Mouse (Mus musculus): ENCODE results near the gene Zmym2. TPM values are rescaled to one million over a fixed set of nuclear protein-coding genes. Genes with fewer than 3 reads are reported as not detected.

Gene Zmym2
- polyA plus RNA-seq, 1 experiment from 2014 or later: 36.6 TPM

GRCm38 (mm10) chr14:56939903-56940302, 53.5 kb downstream of the Zmym2 start:
- no peak for DNase-seq (ENCODE audit: low spot score)
- Histone ChIP-seq H3K9me3 (ENCODE audit: control insufficient read depth, low read length) (no peaks in the 10 kb centered on the region), H3K4me3 (ENCODE audit: low read depth, low read length) (no peak overlapping the region), H3K9ac (ENCODE audit: low read depth, low read length) (no peak overlapping the region), H3K4me2 (ENCODE audit: low read depth, low read length) (no peak overlapping the region), H3K27me3 (replicated peaks; ENCODE audit: control insufficient read depth, insufficient read depth, low read length) (no peaks in the 10 kb centered on the region), H3K4me1 (ENCODE audit: control insufficient read depth, insufficient read depth, low read length) (no peaks in the 10 kb centered on the region), H3K36me3 (ENCODE audit: control insufficient read depth, insufficient read depth, low read length) (peaks cover 77% of the 10 kb centered on the region), H3K27ac (replicated peaks; ENCODE audit: low read depth, low read length) (no peak overlapping the region)
- ATAC-seq (ENCODE audit: low read depth): no peak
- 93% methylated on average over 1 of the region's 1 CpGs for WGBS

DNA sequence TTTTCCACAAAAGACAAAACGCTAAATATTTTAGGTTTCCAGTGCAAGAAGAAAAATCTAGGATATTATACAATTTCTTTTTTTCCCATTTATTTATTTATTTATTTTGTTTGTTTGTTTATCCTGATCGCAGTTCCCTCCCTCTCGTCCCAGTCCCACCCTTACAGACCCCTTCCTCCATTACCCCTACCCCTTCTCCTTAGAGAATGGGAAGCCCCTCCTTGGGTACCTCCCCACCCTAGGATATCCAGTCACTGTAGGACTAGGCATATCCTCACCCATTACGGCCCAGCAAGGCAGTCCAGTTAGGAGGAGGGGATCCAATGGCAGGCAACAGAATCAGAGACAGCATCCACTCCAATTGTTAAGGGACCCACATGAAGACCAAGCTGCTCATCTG, 66.5 kb downstream of the Zmym2 start:
- no peak overlapping the region for H3K4me3 ChIP-seq (ENCODE audit: low read depth, low read length)
- no peak overlapping the region for H3K27ac ChIP-seq (replicated peaks; ENCODE audit: low read depth, low read length)
- no peak for DNase-seq (ENCODE audit: low spot score)
- H3K9me3 ChIP-seq (ENCODE audit: control insufficient read depth, low read length): no peaks in the 10 kb centered on the region
- no peaks in the 10 kb centered on the region for H3K4me1 ChIP-seq (ENCODE audit: control insufficient read depth, insufficient read depth, low read length)
- H3K9ac ChIP-seq (ENCODE audit: low read depth, low read length): no peak overlapping the region
- no peak overlapping the region for H3K4me2 ChIP-seq (ENCODE audit: low read depth, low read length)
- H3K36me3 ChIP-seq (ENCODE audit: control insufficient read depth, insufficient read depth, low read length): peaks cover 78% of the 10 kb centered on the region
- H3K27me3 ChIP-seq (replicated peaks; ENCODE audit: control insufficient read depth, insufficient read depth, low read length): no peaks in the 10 kb centered on the region
- ATAC-seq (ENCODE audit: low read depth): no peak
- 93% methylated on average over 4 of the region's 4 CpGs for WGBS

- Histone ChIP-seq H3K4me3 (ENCODE audit: low read depth, low read length) (no peak overlapping the region), H3K27ac (replicated peaks; ENCODE audit: low read depth, low read length) (no peak overlapping the region), H3K9ac (ENCODE audit: low read depth, low read length) (no peak overlapping the region), H3K36me3 (ENCODE audit: control insufficient read depth, insufficient read depth, low read length) (peaks cover 77% of the 10 kb centered on the region), H3K4me1 (ENCODE audit: control insufficient read depth, insufficient read depth, low read length) (no peaks in the 10 kb centered on the region), H3K4me2 (ENCODE audit: low read depth, low read length) (no peak overlapping the region), H3K27me3 (replicated peaks; ENCODE audit: control insufficient read depth, insufficient read depth, low read length) (no peaks in the 10 kb centered on the region), H3K9me3 (ENCODE audit: control insufficient read depth, low read length) (no peaks in the 10 kb centered on the region)
- no peak for DNase-seq (ENCODE audit: low spot score)
- no peak for ATAC-seq (ENCODE audit: low read depth)
Measured at GRCm38 (mm10) chr14:56954393-56954792, 67.9 kb downstream of the Zmym2 start.

- H3K9me3 ChIP-seq (ENCODE audit: control insufficient read depth, low read length): no peaks in the 10 kb centered on the region
- no peaks in the 10 kb centered on the region for H3K27me3 ChIP-seq (replicated peaks; ENCODE audit: control insufficient read depth, insufficient read depth, low read length)
- 58% methylated on average over 2 of the region's 2 CpGs for WGBS
- H3K27ac ChIP-seq (replicated peaks; ENCODE audit: low read depth, low read length): no peak overlapping the region
- no peak overlapping the region for H3K4me2 ChIP-seq (ENCODE audit: low read depth, low read length)
- DNase-seq (ENCODE audit: low spot score) (peak; percentile 43), ATAC-seq (ENCODE audit: low read depth) (no peak)
- no peaks in the 10 kb centered on the region for H3K4me1 ChIP-seq (ENCODE audit: control insufficient read depth, insufficient read depth, low read length)
- no peak overlapping the region for H3K9ac ChIP-seq (ENCODE audit: low read depth, low read length)
- H3K36me3 ChIP-seq (ENCODE audit: control insufficient read depth, insufficient read depth, low read length): peaks cover 37% of the 10 kb centered on the region
- H3K4me3 ChIP-seq (ENCODE audit: low read depth, low read length): no peak overlapping the region
Measured at GRCm38 (mm10) chr14:56963969-56964734, 77.7 kb downstream of the Zmym2 start.

DNA sequence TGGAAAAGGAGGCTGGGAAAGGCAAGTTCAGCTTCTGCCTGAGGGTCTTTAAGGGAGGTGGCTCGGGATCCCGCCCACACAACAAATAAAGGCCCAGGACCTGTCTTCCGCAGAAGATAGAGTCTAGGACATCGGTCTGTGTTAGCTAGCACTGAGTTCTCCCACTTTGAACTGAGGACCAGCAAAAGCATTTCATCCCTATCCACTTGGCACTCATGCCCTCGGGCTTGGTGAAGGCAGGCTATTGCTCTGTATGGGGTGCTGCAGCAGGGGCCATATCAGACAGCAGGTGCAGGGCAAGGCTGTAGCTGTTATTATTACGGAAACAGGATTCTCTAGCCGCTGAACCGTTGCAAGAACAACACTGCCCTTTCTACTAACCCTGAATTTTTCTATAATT, 83.2 kb downstream of the Zmym2 start:
- Histone ChIP-seq H3K9me3 (ENCODE audit: control insufficient read depth, low read length) (no peaks in the 10 kb centered on the region), H3K36me3 (ENCODE audit: control insufficient read depth, insufficient read depth, low read length) (no peaks in the 10 kb centered on the region), H3K4me3 (ENCODE audit: low read depth, low read length) (no peak overlapping the region), H3K27ac (replicated peaks; ENCODE audit: low read depth, low read length) (no peak overlapping the region), H3K9ac (ENCODE audit: low read depth, low read length) (no peak overlapping the region), H3K27me3 (replicated peaks; ENCODE audit: control insufficient read depth, insufficient read depth, low read length) (no peaks in the 10 kb centered on the region), H3K4me2 (ENCODE audit: low read depth, low read length) (no peak overlapping the region), H3K4me1 (ENCODE audit: control insufficient read depth, insufficient read depth, low read length) (no peaks in the 10 kb centered on the region)
- 73% methylated on average over 8 of the region's 8 CpGs for WGBS
- DNase-seq (ENCODE audit: low spot score) (no peak), ATAC-seq (ENCODE audit: low read depth) (no peak)

GRCm38 (mm10) chr14:56970160-56970559, 83.7 kb downstream of the Zmym2 start:
- H3K4me3 ChIP-seq (ENCODE audit: low read depth, low read length): no peak overlapping the region
- DNase-seq (ENCODE audit: low spot score) (no peak), ATAC-seq (ENCODE audit: low read depth) (no peak)
- H3K4me2 ChIP-seq (ENCODE audit: low read depth, low read length): no peak overlapping the region
- no peak overlapping the region for H3K27ac ChIP-seq (replicated peaks; ENCODE audit: low read depth, low read length)
- no peaks in the 10 kb centered on the region for H3K4me1 ChIP-seq (ENCODE audit: control insufficient read depth, insufficient read depth, low read length)
- no peaks in the 10 kb centered on the region for H3K9me3 ChIP-seq (ENCODE audit: control insufficient read depth, low read length)
- no peak overlapping the region for H3K9ac ChIP-seq (ENCODE audit: low read depth, low read length)
- no peaks in the 10 kb centered on the region for H3K36me3 ChIP-seq (ENCODE audit: control insufficient read depth, insufficient read depth, low read length)
- whole genome bisulfite sequencing: 74% methylated on average over 11 of the region's 11 CpGs
- no peaks in the 10 kb centered on the region for H3K27me3 ChIP-seq (replicated peaks; ENCODE audit: control insufficient read depth, insufficient read depth, low read length)

- DNase-seq (ENCODE audit: low spot score) (no peak), ATAC-seq (ENCODE audit: low read depth) (no peak)
- 62% methylated on average over 8 of the region's 8 CpGs for WGBS
- Histone ChIP-seq H3K4me3 (ENCODE audit: low read depth, low read length) (no peak overlapping the region), H3K27ac (replicated peaks; ENCODE audit: low read depth, low read length) (no peak overlapping the region), H3K27me3 (replicated peaks; ENCODE audit: control insufficient read depth, insufficient read depth, low read length) (no peaks in the 10 kb centered on the region), H3K4me1 (ENCODE audit: control insufficient read depth, insufficient read depth, low read length) (no peaks in the 10 kb centered on the region), H3K9ac (ENCODE audit: low read depth, low read length) (no peak overlapping the region), H3K4me2 (ENCODE audit: low read depth, low read length) (no peak overlapping the region), H3K9me3 (ENCODE audit: control insufficient read depth, low read length) (no peaks in the 10 kb centered on the region), H3K36me3 (ENCODE audit: control insufficient read depth, insufficient read depth, low read length) (no peaks in the 10 kb centered on the region)
Measured at GRCm38 (mm10) chr14:56978045-56978655, 91.7 kb downstream of the Zmym2 start.

GRCm38 (mm10) chr14:56988621-56989020, 102.2 kb downstream of the Zmym2 start:
- ATAC-seq (ENCODE audit: low read depth) (no peak), DNase-seq (ENCODE audit: low spot score) (no peak)
- H3K4me3 ChIP-seq (ENCODE audit: low read depth, low read length): no peak overlapping the region
- no peaks in the 10 kb centered on the region for H3K36me3 ChIP-seq (ENCODE audit: control insufficient read depth, insufficient read depth, low read length)
- no peak overlapping the region for H3K9ac ChIP-seq (ENCODE audit: low read depth, low read length)
- 76% methylated on average over 4 of the region's 4 CpGs for WGBS
- H3K4me1 ChIP-seq (ENCODE audit: control insufficient read depth, insufficient read depth, low read length): no peaks in the 10 kb centered on the region
- no peak overlapping the region for H3K4me2 ChIP-seq (ENCODE audit: low read depth, low read length)
- H3K9me3 ChIP-seq (ENCODE audit: control insufficient read depth, low read length): no peaks in the 10 kb centered on the region
- H3K27me3 ChIP-seq (replicated peaks; ENCODE audit: control insufficient read depth, insufficient read depth, low read length): no peaks in the 10 kb centered on the region
- no peak overlapping the region for H3K27ac ChIP-seq (replicated peaks; ENCODE audit: low read depth, low read length)
